Mouse (Mus musculus): ENCODE results near the gene Clrn3. TPM values are rescaled to one million over a fixed set of nuclear protein-coding genes. Genes with fewer than 3 reads are reported as not detected.

Gene Clrn3
- polyA plus RNA-seq, 1 experiment = 49.9 TPM

DNA sequence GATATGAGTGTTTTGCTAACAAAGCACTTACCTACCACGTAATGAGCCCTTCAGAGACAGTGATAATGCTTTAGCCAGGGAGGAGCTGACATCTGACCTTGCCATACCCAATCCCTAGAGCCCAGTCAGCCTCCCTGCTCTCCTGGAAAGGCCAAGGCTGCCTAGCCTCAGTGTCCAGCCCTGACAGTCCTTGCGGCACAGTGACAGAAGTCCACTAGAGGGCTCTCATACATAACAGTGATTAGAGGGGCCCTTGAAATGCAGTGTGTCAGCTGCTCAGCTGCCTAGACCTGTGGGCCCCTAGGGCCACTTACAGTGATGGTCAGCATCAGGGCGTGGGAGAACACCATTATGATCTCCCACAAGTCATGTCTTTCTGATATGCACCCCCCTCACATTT, 33.2 kb downstream of the Clrn3 start:
- DNase-seq (ENCODE audit: low read depth, low spot score) = no peak
- WGBS = 40% methylated on average over 3 of the region's 3 CpGs

DNA sequence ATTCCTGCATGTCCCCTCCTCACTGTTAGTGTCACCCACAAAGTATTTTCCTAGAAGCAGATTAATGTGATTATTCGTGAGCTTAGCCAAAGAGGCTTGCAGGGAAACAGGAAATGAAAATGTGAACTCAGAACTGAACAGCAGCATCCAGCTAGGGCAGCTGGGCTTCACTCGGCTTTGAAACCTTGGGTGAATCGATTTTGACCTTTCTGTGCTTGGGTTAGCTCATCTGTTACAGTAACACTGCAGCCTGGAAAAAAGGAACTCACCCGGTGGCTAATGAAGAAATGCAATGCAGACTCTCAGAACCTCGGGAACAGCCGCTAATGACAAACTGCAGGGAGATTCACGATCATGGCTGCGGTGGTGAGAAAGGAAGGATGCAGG, 38.0 kb downstream of the Clrn3 start:
- 50% methylated on average over 8 of the region's 8 CpGs for WGBS
- no peak for DNase-seq (ENCODE audit: low read depth, low spot score)

DNA sequence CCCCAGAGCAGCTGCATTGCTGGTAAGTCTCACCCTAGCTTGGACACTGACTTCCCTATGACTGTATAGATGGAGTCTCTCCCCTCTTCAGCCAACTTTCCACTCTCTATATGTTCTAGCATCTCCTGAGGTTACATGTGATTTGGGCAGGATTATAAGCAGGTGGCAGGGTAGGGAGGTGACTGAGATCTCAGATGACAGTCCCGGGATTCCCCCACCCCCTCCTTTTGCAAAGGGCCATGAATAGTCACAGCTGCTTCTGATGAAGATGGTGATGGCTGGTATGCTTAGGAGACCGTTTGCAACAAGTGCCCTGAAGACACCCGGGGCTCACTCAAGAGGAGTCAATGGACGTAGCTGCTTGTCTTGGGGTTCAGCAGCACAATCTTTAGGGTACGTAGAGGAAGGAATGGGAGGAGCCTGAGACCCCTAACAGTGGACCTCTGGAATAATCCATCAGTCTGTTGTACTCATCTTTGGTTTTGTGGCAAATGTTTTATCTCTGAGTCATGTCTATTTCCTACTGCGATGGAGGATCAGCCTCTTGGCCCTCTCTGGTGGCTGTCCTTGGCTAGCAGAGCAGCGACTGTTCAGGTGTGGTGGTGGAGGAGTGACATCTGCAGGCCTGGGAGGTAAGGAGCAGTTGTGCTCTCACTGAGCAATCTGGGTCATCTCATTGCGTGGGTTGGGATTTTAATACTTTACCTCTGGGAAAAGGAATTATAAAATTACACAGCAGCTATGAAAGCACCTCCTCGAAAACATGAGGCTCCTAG, 38.5 kb downstream of the Clrn3 start:
- DNase-seq (ENCODE audit: low read depth, low spot score) = no peak
- 65% methylated on average over 9 of the region's 9 CpGs for WGBS

DNA sequence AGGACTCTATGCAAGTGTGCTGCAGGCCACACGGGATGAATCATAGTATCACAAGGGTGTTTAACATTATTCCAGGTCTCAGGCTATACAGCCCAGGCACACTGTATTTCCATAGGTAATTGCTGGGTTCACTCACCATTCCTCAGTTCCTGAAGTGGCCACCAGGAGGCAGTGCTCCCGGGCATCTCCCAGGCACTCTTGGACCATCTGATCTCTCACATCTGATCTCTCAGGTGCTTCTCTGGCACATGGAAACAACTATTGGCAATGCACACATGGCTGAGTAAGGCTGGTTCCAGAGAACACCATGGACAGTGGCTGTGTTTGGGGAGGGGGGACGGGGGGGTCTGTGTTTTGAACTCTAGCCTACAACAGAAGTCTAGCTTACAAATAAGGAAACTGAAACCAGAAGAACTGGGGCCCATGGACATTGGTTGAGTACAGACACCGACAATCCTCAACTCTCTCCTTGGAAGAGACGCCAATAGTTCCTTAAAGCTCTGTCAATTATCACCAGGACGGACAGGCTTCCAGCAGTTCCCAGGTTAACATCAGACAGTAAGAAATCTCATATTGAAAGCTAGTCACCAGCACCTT, 40.1 kb downstream of the Clrn3 start:
- WGBS = 62% methylated on average over 6 of the region's 6 CpGs
- no peak for DNase-seq (ENCODE audit: low read depth, low spot score)

DNA sequence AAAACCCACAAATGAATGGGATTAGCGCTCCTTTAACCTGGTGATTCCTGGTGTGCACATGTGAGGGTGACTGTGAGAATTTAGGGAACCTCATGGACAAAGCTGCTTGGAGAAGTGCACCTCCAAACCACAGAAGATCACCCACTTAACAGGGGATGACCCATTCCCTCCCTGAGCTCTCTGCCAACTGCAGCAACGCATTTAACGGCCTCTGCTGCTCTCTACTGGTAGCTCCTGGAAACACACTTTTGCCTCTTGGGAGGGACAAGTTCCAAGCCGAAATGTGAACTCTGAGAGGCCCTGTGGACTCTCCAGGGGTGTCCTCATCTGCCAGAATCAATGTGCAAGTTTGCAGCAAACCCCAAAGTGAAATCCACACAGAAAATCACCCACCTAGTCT, 41.0 kb downstream of the Clrn3 start:
- 24% methylated on average over 4 of the region's 4 CpGs for WGBS
- no peak for DNase-seq (ENCODE audit: low read depth, low spot score)

DNA sequence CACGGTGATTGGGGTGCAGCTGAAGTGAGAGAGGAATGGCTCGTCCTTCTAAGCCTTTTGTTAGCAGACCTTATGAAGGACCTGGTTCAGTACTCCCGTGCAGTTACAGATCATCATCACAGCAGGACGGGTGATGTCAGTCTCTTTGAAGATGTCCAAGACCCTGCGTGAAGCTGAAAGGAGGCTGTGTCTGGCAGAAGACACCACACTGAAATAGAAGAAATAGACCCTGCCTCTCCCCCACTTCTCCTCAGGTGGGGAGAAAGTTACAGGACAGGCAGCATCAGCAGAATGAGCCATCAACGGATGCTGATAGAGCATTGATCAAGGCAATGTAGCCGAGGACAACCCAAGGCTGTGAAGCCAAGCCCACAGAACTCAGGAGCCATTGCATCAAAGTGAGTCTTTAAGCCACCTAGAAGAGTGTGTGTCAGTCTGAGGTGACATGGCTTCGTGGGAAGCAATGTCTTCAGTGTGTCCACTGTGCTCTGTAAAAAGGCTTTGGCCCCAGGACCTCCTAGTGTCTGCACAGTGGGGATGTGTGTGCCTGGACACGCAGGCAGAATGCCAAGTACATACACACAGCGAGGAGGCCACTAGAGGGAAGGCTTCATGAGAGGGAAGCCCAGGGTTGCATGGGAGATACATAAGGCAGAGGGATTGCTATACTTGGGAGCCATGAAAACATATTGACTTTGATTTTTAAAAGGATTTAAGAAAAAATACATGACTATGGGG, 41.6 kb downstream of the Clrn3 start:
- no peak for DNase-seq (ENCODE audit: low read depth, low spot score)

DNA sequence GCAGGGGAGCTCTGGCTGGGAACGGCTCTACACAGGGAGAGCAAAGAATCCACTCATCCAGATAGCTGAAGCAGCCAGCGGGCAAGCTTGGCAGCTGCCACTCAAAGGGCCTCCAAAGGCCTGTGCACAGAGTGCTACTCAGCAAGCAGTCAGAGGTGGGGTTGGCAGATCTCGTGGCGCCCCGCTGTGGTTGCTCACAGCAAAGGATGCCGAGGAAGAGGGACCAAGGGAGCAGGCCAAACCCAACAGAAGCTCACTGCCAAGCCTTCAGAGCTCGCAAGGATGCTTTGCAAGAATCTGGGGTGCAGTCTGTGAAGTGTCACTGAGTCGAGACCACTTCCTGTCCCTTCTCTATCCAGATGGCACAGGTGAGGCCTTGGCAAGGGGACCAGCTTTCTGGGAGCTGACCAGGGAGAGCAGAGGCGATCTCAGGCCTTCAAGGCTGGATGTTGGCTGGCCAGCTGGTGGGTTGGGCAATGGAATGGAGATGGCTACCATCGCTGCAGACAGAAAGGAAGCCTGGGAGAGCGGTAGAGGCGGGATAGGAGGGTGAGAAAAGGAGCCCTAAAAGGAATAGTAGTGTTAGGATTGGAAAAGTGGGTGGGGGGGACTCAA, 42.6 kb downstream of the Clrn3 start:
- no peak for DNase-seq (ENCODE audit: low read depth, low spot score)
- WGBS = 35% methylated on average over 12 of the region's 12 CpGs

More for the DNA sequence above, 41.6 kb downstream of the Clrn3 start:
- WGBS = 69% methylated on average over 10 of the region's 10 CpGs

DNA sequence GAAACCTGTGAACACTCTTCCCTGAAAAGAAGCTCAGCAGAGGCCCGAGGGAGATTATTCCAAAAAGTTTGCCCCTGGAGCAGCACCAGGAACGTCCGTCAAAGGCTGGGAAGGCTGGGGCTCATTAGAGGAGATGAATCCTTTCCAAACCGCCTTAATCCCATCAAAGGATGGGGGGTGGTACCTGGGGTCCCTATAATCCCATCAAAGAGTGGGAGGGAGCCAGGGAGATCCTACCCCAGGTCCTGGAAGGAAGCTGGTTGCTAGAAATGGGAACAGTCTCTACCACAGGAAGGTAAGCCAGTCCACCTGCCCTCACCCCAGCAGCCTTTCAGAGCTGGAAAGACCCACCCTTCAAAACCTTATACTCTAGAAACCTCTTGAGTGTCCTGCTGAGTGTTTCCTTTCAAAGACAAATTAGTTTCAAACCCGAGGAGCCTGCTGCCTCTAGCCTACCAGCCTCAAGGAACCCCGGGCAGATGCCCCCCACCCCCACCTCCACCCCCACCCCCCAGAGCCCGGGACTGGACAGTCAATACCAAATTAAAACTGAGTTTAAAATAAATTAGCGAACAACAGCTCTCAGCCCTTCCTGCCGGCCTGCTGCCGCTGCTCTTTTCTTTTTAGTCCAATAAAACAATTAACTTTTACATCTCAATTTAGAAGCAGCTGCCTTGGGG, 43.2 kb downstream of the Clrn3 start:
- DNase-seq (ENCODE audit: low read depth, low spot score) = no peak
- WGBS = 24% methylated on average over 10 of the region's 10 CpGs

DNA sequence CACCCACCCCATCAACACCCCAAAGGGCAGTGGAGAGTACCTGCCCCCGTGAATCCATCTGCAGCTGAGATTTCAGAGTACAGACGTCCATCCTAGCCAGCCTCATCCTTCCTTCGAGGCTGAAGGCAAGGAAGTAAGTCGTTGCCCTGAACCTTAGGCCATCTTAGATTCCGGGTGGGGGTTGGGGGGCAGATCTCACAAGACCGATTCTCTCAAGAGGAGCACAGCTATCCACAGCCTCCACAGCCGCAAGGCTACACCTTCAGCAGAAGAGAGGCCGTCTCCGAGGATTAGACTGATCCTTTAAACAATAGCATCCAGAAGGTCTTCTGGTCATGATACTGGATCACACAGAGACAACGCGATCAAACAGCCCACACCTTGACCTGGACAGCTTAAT, 44.1 kb downstream of the Clrn3 start:
- no peak for DNase-seq (ENCODE audit: low read depth, low spot score)
- WGBS = 75% methylated on average over 11 of the region's 11 CpGs

DNA sequence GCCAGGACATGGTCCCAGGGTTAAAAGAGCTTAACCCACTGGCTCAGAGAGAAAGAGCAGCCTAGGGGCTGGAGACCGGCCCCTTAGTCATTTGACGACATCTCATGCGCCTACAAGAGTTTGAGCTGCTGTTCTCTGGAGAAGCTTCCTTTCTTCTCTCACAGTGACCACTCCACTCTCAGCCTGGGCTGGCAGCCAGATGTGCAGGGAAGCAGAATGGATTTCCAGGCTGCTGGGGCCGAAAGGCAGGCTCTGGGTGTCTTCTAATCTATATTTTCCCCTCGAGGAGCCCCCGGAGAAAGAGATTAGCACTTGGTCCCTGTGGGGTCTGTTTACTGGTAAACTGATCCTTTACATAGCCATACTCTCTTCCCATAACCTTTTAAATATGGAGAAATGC, 44.7 kb downstream of the Clrn3 start:
- 70% methylated on average over 6 of the region's 6 CpGs for WGBS
- DNase-seq (ENCODE audit: low read depth, low spot score) = no peak

DNA sequence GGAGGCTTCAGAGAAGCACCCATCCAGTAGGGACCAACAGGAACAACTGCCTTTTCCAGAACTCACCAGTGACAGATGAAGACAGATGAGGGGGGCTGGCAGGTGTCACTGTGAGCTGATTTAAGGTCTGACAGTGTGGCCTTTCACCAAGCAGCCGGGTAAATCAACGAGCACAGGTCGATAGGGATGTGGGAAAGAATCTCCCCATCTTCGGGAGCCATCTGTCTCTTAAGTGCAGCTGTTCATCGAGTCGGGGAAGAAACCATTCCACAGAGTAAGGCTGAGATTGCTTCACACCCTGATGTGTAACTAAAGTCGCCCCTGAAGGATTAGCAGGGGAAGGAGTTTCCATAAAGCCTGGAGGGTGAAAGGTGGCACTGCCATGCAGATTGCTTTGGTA, 47.3 kb downstream of the Clrn3 start:
- WGBS = 58% methylated on average over 7 of the region's 7 CpGs
- DNase-seq (ENCODE audit: low read depth, low spot score) = no peak

DNA sequence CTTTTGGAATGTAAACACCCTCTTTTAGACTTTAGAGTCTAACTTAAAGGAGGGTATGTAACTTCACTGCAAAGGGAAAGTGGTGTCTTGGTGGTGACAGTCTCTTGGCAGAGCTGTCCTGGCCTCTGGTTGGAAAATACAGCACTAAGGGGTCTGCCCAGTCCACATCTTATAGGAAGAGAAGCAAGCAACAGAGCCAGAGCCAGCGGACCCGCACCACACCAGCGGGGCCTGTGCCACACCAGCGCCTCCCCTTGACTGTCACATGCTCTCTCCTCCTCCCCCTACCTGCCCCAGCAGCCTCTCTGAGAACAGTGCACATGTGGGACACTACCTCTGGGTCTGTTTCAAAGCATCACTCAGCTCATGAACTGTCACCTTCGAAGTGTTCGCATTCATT, 48.5 kb downstream of the Clrn3 start:
- WGBS = 90% methylated on average over 6 of the region's 6 CpGs
- no peak for DNase-seq (ENCODE audit: low read depth, low spot score)

DNA sequence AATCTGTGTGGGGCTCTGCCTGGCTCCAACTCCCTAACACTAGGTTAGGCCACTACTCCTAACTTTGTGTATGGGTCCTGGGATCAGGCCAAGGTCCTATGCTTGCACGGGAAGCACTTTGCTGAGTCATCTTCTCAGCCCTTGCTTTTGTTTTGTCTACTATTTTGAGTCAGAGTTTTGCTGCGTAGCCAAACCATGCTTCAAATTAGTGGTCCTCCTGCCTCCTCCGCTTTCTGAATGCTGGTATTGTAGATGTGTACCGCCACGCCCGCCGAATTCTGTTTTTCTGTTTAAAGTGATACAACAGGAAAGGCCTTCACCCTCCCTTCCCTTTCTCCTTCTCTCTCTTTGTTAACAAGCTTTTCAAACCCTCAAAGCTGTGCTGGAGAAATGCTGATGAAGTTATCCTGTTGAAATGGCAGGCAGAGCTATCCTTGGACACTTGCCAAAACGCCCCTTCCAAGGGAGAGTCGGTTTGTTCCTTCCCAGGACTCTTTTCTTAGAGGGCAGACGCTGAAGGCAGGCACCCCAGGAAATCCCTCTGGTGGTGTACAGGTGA, 49.1 kb downstream of the Clrn3 start:
- no peak for DNase-seq (ENCODE audit: low read depth, low spot score)
- WGBS = 48% methylated on average over 10 of the region's 10 CpGs

DNA sequence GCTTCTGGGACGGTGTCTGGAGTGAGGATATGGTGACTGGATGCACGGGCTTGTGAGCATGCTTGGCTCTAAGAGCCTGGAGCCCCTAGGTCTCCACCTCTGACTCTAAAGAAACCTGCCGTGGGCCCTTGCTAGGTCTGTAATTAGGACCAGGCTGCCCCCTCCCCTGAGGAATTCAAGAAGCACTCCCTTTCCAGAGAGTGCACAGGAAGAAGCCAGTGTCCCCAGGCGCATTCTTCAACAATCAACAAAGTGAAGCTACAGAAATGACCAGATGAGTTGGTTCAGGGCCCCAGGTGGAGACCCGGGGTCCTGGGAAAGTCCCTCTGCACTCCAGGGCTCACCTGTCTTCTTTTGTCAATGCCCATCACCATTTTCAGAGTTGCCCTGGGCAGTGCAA, 51.2 kb downstream of the Clrn3 start:
- WGBS = 64% methylated on average over 5 of the region's 5 CpGs
- no peak for DNase-seq (ENCODE audit: low read depth, low spot score)

DNA sequence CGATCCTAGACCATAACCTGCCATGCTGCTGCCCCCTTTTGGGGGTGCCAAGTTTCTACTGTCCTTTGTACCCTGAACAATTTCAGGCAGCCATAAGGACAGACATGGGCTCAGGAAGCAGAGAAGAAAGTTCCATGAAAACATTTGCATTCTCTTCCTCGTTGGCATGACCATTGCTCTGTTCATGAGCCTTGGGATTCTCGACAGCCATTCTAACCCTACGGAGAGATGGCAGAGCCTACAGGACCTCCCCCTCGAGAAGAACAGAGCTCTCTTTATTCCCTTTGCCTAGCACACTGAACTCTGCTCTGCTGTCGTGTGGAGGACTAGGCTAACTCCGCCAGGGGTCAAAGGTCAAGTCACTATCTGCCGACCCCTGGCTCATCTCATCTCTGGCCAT, 52.5 kb downstream of the Clrn3 start:
- 30% methylated on average over 8 of the region's 8 CpGs for WGBS
- no peak for DNase-seq (ENCODE audit: low read depth, low spot score)

DNA sequence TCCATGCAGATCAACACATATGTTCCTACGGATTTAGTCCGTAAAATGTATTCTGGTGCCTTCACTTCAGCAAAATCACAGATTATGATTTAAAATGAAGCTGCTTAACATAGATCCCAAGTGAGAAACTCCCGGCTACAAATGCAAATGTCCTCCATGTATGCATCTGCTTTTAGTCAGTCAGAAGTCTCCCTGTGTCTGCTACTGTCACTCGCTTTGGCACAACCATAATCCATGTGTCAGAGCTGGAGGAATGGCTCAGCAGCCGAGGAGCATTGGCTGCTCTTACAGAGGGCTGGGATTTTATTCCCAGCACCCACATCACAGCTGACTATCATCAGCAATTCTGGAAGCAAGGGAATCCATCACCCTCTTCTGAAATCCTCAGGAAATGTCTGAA, 58.1 kb downstream of the Clrn3 start:
- 91% methylated on average over 5 of the region's 5 CpGs for WGBS
- no peak for DNase-seq (ENCODE audit: low read depth, low spot score)

DNA sequence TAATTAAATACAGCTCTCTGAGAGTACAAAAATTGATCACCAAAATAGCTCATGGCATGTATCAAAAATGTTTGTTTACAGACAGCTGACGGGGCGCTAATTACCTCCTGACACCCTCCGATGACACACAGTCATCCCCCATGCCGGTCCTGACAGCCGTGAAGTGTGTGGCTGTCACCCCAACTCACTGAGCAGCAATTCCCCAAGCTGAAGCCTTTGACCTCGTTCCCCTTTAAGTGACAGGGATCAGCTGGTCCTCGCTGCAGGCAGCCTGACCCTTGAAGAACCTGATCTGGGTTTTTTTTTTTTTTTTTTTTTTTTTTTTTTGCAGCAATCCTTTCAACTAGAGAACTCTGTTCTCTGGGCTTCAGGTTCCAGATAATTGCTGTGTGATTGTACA, 59.8 kb downstream of the Clrn3 start:
- no peak for DNase-seq (ENCODE audit: low read depth, low spot score)
- WGBS = 62% methylated on average over 7 of the region's 7 CpGs

DNA sequence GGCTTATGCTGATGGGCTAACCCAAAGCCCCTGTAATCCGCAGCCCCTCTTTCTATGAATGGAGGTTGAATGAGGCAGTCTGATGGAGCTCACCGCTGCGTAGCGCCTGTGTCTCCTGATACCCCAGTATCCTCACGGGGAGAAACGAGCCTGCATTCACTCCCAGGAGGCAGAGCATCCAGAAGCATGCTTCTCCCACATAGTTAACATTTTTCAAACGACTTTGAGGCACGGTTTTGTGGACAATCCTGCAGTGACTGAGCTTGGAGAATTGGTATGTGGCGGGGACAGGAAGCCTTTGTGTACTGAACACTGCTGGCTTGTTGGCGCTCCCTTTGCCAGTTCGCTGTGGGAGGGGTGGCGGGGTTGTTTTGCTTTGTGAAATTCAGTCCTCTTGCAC, 63.2 kb downstream of the Clrn3 start:
- WGBS = 10% methylated on average over 12 of the region's 12 CpGs
- DNase-seq (ENCODE audit: low read depth, low spot score) = no peak

DNA sequence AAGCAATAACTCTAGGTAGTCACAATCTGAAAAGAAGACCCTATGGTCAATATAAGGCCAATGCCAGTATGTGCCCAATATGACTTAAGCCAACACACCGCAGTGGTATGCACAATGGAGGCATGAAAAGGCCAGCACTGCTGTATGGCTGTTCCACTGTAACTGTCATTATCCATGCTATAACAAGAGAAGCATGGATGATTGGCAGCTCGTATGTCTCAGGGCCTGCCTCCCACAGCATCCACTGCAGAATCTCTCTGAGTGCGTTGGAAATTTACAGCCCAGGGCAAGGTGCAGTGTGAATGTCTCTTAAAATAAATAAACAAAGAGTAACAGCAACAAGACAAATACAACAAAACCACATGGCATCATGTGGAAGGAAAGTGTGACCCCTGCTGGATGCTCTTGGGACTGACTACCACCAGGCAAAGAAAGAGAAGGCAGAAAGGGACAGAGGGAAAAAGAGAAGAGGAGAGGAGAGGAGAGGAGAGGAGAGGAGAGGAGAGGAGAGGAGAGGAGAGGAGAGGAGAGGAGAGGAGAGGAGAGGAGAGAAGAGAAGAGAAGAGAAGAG, 63.7 kb downstream of the Clrn3 start:
- 35% methylated on average over 3 of the region's 3 CpGs for WGBS
- no peak for DNase-seq (ENCODE audit: low read depth, low spot score)

Measured in large intestine, adult 2 months (tissue).